Mouse (Mus musculus) MEL (cell line): ENCODE results near the gene Itfg1. TPM values are rescaled to one million over a fixed set of nuclear protein-coding genes. Genes with fewer than 3 reads are reported as not detected.
A peak's percentile ranks its signal among the peaks of the same experiment; 100 is the strongest.

Experiments used
- DNase-seq: peaks from one replicate; pipeline ENCODE4 v3.0.0; 2011; ENCODE audit warnings: low read depth, low spot score
- H3K27ac ChIP-seq: 2 replicates; pipeline ENCODE4 v1.5.1; 2012; ENCODE audit warnings: low read depth, mild to moderate bottlenecking, control low read depth, low read length, moderate library complexity; ENCODE audit not compliant: control insufficient read depth
- H3K27me3 ChIP-seq, 2 experiments: fragments of 150-350 bp in 1 of 2; sonication (generic) in 1 of 2; 2 replicates each; pipeline ENCODE4 v1.6.1; 2012; ENCODE audit warnings: low read length in 2 of 2, mild to moderate bottlenecking in 2 of 2, improper control_type of control experiment in 1 of 2, moderate library complexity in 1 of 2; ENCODE audit not compliant: insufficient read depth in 2 of 2, control insufficient read depth in 1 of 2
- H3K36me3 ChIP-seq, 2 experiments: 2 replicates each; pipeline ENCODE4 v1.6.1; 2012 to 2014; ENCODE audit warnings: low read length in 2 of 2, improper control_type of control experiment in 1 of 2, inconsistent platforms in 1 of 2, mild to moderate bottlenecking in 1 of 2; ENCODE audit not compliant: insufficient read depth in 2 of 2, control insufficient read depth in 1 of 2
- H3K4me1 ChIP-seq, 2 experiments: fragments of 150-350 bp in 1 of 2; sonication (generic) in 1 of 2; 2 replicates each; pipeline ENCODE4 v1.6.1; 2012; ENCODE audit warnings: low read length in 2 of 2, improper control_type of control experiment in 1 of 2, mild to moderate bottlenecking in 1 of 2; ENCODE audit not compliant: insufficient read depth in 2 of 2, control insufficient read depth in 1 of 2
- H3K4me3 ChIP-seq, 2 experiments: fragments of 150-350 bp in 1 of 2; sonication (generic) in 1 of 2; 2 replicates each; pipeline ENCODE4 v1.5.1; 2012; ENCODE audit warnings: low read depth in 2 of 2, low read length in 2 of 2, mild to moderate bottlenecking in 2 of 2, moderate library complexity in 2 of 2, control low read depth in 1 of 2, improper control_type of control experiment in 1 of 2; ENCODE audit not compliant: control insufficient read depth in 1 of 2, insufficient read depth in 1 of 2
- H3K79me2 ChIP-seq: 2 replicates; pipeline ENCODE4 v1.6.1; 2012; ENCODE audit warnings: mild to moderate bottlenecking, low read length, moderate library complexity; ENCODE audit not compliant: control insufficient read depth, poor library complexity, insufficient read depth
- H3K9ac ChIP-seq: 2 replicates; pipeline ENCODE4 v1.6.1; 2012; ENCODE audit warnings: low read depth, mild to moderate bottlenecking, control low read depth, low read length, moderate library complexity; ENCODE audit not compliant: control insufficient read depth, poor library complexity, severe bottlenecking
- H3K9me3 ChIP-seq: fragments of 150-350 bp; sonication (generic); replicated peaks from 2 replicates; pipeline ENCODE4 v1.6.1; 2012; ENCODE audit warnings: mild to moderate bottlenecking, low read length, improper control_type of control experiment, moderate library complexity; ENCODE audit not compliant: insufficient read depth
- EP300 ChIP-seq, 2 experiments: IDR thresholded peaks; 2 replicates each; pipeline ENCODE4 v1.6.1; 2011; ENCODE audit warnings: improper control_type of control experiment in 2 of 2, low read length in 2 of 2, low read depth in 1 of 2, mild to moderate bottlenecking in 1 of 2
- ETS1 ChIP-seq: IDR thresholded peaks from 2 replicates; pipeline ENCODE4 v1.6.1; 2012; ENCODE audit warnings: low read depth, mild to moderate bottlenecking, inconsistent platforms, low read length, improper control_type of control experiment, moderate library complexity
- GATA1 ChIP-seq: IDR thresholded peaks from 2 replicates; pipeline ENCODE4 v1.6.1; 2011; ENCODE audit warnings: low read depth, low read length, improper control_type of control experiment
- MAFK ChIP-seq: IDR thresholded peaks from 2 replicates; pipeline ENCODE4 v1.6.1; 2011; ENCODE audit warnings: low read depth, mild to moderate bottlenecking, low read length, improper control_type of control experiment, borderline replicate concordance
- MXI1 ChIP-seq: IDR thresholded peaks from 2 replicates; pipeline ENCODE4 v1.6.1; 2011; ENCODE audit warnings: mild to moderate bottlenecking, low read depth, low read length, improper control_type of control experiment
- POLR2AphosphoS5 ChIP-seq: IDR thresholded peaks from 2 replicates; pipeline ENCODE4 v1.6.1; 2012; ENCODE audit warnings: low read depth, borderline replicate concordance, mild to moderate bottlenecking, inconsistent platforms, low read length, moderate library complexity, mixed read lengths
- SIN3A ChIP-seq: IDR thresholded peaks from 2 replicates; pipeline ENCODE4 v1.6.1; 2012; ENCODE audit warnings: low read length, improper control_type of control experiment, inconsistent platforms
- SMC3 ChIP-seq: IDR thresholded peaks from 2 replicates; pipeline ENCODE4 v1.6.1; 2011; ENCODE audit warnings: low read depth, low read length, improper control_type of control experiment
- TAL1 ChIP-seq: IDR thresholded peaks from 2 replicates; pipeline ENCODE4 v1.6.1; 2012; ENCODE audit warnings: mild to moderate bottlenecking, inconsistent platforms, low read length, moderate library complexity, mixed read lengths
- TCF12 ChIP-seq: IDR thresholded peaks from 2 replicates; pipeline ENCODE4 v1.6.1; 2014; ENCODE audit warnings: low read depth, mild to moderate bottlenecking, inconsistent platforms, low read length, improper control_type of control experiment, moderate library complexity
- USF1 ChIP-seq: IDR thresholded peaks from 2 replicates; pipeline ENCODE4 v1.6.1; 2014; ENCODE audit warnings: low read depth, mild to moderate bottlenecking, inconsistent platforms, low read length, improper control_type of control experiment, moderate library complexity
- polyA plus RNA-seq, 2 experiments: library from polyadenylated mRNA; stranded (reverse) in 1 of 2; unstranded in 1 of 2; fragments of >175 nt in 1 of 2; fragments of >200 nt in 1 of 2; gene quantifications; 2 replicates each; pipeline versions ENCODE4 v1.2.1 to v1.2.4; 2012; ENCODE audit warnings: low replicate concordance in 2 of 2, low read depth in 1 of 2; ENCODE audit not compliant: insufficient read length in 2 of 2, insufficient read depth in 1 of 2, missing spikeins in 1 of 2
- total RNA-seq: library from RNA; depleted of rRNA; stranded (reverse); fragments of 300-350 nt; gene quantifications from 2 replicates; pipeline ENCODE4 v1.2.3, GENCODE M21; 2012

The Itfg1 gene
- total and polyA plus RNA-seq, 3 experiments = 21.8 to 26.7 TPM; not detected in 1

DNA sequence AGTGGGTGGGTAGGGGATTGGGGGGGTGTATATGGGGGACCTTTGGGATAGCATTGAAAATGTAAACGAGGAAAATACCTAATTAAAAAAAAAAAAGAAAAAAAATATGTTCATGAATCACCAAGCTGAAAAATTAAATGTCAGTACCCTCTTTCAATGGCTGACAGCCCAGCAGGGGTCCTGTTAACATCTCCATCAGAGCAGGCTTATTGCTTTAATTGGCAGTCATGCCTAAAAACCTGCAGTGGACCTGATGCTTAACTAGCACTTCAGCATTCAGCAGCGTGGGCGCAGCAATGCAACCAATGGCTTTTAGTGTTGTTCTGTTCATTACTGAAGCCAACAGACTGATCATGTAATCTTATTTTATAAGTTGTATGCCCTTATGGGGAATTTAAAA, 60.6 kb downstream of the Itfg1 start:
- Histone ChIP-seq H3K4me3 (no peak overlapping the region), H3K27ac (no peak overlapping the region), H3K27me3 (no peaks in the 10 kb centered on the region), H3K79me2 (no peaks in the 10 kb centered on the region), H3K9me3 (no peaks in the 10 kb centered on the region), H3K9ac (no peak overlapping the region), H3K36me3 (peaks cover 0 to 6% of the 10 kb centered on the region in 2 experiments; a peak in 2 of 4 replicates), H3K4me1 (no peaks in the 10 kb centered on the region)
- no peak for DNase-seq
- TF ChIP-seq SMC3 (no peak), USF1 (no peak), SIN3A (no peak), MXI1 (no peak)
- TF ChIP-seq, all 39 proteins: peak for 0

GRCm38 (mm10) chr8:85745053-85745452, 95.7 kb downstream of the Itfg1 start:
- Histone ChIP-seq H3K9ac (no peak overlapping the region), H3K4me3 (no peak overlapping the region), H3K27ac (no peak overlapping the region), H3K79me2 (no peaks in the 10 kb centered on the region), H3K27me3 (no peaks in the 10 kb centered on the region), H3K36me3 (peaks cover 0 to 6% of the 10 kb centered on the region in 2 experiments; a peak in 3 of 4 replicates), H3K4me1 (peaks cover 0 to 9% of the 10 kb centered on the region in 2 experiments; a peak in 2 of 4 replicates), H3K9me3 (no peaks in the 10 kb centered on the region)
- TF ChIP-seq EP300 (IDR thresholded peaks at IDR 0.05; ENCODE audit: low read depth in 1 of 2, low read length in 2 of 2) = peak; percentile 51 to 68; a peak in 3 of 4 replicates
- TF ChIP-seq ETS1 = 0 out of 2 replicates have a peak, but pooled peaks have one; percentile 19
- no peak for TF ChIP-seq MAFK
- TF ChIP-seq SMC3 = no peak
- TF ChIP-seq POLR2AphosphoS5 = no peak
- TF ChIP-seq TCF12 = peak; percentile 59; the same call in 1 of the 2 replicates
- no peak for TF ChIP-seq MXI1
- TF ChIP-seq GATA1 = 0 out of 2 replicates have a peak, but pooled peaks have one; percentile 30
- TF ChIP-seq TAL1 = peak; percentile 31; the same call in 1 of the 2 replicates
- DNase-seq = peak; percentile 34

GRCm38 (mm10) chr8:85730545-85730944, 110.2 kb downstream of the Itfg1 start:
- H3K79me2 ChIP-seq = no peaks in the 10 kb centered on the region
- no peak for DNase-seq
- no peak overlapping the region for H3K27ac ChIP-seq
- no peaks in the 10 kb centered on the region for H3K27me3 ChIP-seq
- no peaks in the 10 kb centered on the region for H3K4me1 ChIP-seq
- H3K9ac ChIP-seq = no peak overlapping the region
- TF ChIP-seq SMC3 = no peak
- no peak for TF ChIP-seq TCF12
- H3K4me3 ChIP-seq = no peak overlapping the region
- H3K36me3 ChIP-seq = peaks cover 0 to 6% of the 10 kb centered on the region in 2 experiments; a peak in 2 of 4 replicates
- H3K9me3 ChIP-seq = no peaks in the 10 kb centered on the region
